Mouse (Mus musculus) CH12.LX (cell line): ENCODE measurements around the gene Rbm18.

Experiments used
- CTCF ChIP-seq, 2 experiments: IDR thresholded peaks in 1 of 2; conservative IDR thresholded peaks in 1 of 2; 2 replicates each; pipeline ENCODE4 v1.5.1; 2011 to 2012; ENCODE audit warnings: low read depth in 2 of 2, low read length in 2 of 2, improper control_type of control experiment in 1 of 2, inconsistent platforms in 1 of 2, mild to moderate bottlenecking in 1 of 2, moderate library complexity in 1 of 2
- EP300 ChIP-seq: IDR thresholded peaks from 2 replicates; pipeline ENCODE4 v1.6.1; 2011; ENCODE audit warnings: low read length, improper control_type of control experiment

DNA sequence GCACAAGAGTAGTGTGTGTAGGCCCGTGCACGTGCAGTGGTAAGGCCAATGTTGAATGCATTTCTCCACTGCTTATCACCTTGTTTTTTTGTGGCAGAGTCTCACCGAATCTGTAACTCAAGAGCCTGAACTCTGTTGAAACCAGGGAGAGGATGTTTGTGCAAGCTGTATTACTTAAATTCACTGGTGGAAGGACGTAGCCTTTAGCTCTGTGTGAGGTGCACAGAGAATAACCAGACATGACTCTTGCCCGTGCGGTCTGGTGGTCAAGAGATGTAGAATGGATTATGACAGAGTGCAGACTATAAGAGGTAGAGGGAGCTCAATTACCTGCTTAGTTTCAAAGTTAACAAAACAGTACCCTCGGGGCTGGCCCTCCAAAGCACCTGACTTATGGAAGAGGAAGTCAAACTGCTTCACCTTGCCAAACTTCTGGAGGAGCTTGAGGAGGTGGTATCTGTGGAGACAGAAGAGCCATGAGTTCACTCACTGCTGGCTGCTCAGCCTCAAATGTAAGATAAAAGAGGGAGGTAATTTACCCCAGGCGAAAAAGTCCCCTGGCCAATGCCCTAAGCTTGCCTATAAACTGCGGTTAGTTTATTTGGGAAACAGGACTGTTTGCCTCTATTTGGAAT is 9.7 kb downstream of the Rbm18 start:
- TF ChIP-seq EP300 (no peak), CTCF (conservative IDR thresholded peaks at IDR 0.05 in 1 of 2, IDR thresholded peaks at IDR 0.05 in 1 of 2; ENCODE audit: low read depth in 2 of 2, low read length in 2 of 2) (no peak)
